Mouse (Mus musculus): Measurements from ENCODE around the gene Kif6.

Gene Kif6

GRCm38 (mm10) chr17:49736364-49736763, 121.4 kb downstream of the Kif6 start:
- DNase-seq (ENCODE audit: inconsistent age in 2 of 2, low spot score in 1 of 2) = no peak

DNA sequence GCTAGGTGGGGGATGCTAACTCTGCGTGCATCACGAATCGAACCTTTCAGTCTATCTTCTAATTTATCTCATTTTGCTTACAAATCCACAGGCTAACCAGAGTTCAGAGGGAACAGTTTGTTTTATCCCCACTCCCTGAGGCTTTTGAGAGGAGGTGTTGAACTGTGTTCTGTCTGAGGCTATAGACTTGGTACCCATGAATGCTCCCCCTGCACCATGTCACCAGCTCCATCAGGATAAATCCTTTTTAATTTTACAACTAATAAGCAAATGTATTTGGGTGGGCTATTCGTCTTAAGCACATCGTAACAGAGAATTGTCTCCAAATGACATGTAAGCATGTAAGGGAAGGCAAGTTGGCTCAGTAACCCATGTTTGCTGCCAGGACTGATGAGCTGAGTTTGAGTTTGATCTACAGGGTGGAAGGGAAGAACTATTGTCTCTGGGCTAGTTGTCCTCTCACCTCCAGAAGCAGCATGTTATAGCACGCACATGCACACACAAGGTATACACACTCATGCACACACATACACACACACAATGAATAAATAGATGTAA, 122.4 kb downstream of the Kif6 start:
- DNase-seq (ENCODE audit: inconsistent age in 2 of 2, low spot score in 1 of 2) = no peak

DNA sequence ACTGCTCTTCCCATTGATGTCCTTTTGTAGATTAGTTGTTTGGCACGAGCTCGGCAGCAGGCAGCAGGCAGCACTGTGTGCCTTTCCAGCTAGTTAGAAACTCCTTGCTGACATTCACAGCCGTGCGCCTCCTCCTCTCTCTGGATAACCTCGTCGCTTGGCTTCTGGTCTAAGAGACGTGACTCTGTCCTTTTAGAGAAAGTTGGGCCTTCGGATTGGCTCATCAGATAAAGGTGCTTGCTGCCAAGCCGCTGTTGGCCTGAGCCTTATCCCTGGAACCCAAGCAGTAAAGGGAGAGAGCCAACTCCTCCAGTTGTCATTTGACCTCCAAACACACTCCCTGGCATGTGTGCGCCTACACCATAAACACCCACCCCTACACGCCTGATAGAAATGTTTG, 123.4 kb downstream of the Kif6 start:
- DNase-seq (ENCODE audit: inconsistent age in 2 of 2, low spot score in 1 of 2) = peak in 1 of 2 experiments; percentile 36

DNA sequence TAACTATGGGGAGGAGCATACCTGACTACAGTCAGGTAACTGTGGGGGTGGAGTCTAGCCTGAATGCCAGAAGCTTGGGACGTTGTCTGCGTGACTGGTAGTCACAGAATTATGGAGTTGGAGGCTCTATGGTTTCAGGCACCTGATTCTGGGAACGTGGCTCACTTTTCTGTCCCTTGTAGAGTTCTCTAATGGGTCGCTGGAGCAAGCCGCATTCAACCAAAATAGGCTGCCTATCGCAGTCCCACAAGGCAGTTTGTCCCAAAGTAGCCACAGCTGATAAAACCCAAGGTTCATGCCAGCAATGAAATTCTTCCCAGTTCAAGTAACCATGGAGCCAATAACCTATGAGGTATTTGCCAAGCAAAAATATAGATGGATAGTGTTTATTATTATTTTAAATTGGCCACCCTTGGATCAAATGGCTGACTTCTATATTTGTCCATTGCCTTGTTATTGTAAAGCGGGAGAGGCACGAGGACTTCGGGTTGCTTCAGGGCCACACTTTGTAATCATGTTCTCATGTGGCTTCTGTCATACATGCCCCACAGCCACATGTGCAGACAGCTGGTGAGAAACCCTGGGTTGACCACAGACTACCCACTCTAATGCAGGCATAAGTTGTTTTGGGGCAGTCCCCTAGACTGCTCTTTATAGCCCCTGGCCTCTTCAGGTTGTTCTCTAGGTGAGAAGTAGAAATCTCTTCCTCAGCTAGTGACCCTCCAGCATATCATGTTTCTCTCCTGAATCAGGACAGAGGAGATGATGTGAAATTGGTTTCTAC, 125.2 kb downstream of the Kif6 start:
- DNase-seq (ENCODE audit: inconsistent age in 2 of 2, low spot score in 1 of 2) = no peak

DNA sequence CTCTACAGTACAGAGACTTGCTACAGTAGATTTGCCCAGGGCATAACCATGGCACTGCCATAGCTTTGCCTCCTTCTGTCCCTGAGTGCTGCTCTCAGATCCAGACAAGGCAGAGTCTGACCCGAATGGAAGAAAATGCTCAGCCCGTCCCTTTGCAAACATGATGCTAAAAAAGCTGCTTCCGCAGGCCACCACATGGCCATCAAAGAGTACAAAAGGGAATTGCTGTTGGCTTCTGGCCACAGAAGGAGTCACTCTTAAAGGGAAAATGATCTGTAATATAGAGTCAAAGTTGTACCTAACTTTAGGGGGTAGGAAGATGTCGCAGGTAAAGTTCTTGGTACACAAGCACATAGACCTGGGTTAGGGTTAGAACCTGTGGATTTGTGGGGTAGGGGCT, 126.2 kb downstream of the Kif6 start:
- DNase-seq (ENCODE audit: inconsistent age in 2 of 2, low spot score in 1 of 2) = no peak

DNA sequence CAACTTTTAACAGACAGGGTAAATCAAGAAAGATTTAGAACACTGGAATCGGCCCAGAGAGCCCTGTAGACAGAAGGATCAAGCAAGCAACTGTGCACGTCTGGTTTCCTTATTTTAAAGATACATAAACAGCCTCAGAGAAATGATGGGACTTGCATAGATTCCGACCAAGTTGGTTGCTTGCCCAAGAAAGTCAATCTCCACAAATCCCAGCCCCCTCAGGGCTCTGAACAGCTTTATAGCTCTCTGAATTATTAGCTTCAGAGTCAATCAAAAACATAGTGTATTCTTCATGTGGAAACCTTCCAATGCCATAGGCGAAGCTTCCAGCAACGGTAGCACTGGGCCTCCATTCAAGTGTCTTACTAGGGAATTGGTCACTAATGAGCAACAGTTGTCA, 127.0 kb downstream of the Kif6 start:
- DNase-seq (ENCODE audit: inconsistent age in 2 of 2, low spot score in 1 of 2) = no peak

DNA sequence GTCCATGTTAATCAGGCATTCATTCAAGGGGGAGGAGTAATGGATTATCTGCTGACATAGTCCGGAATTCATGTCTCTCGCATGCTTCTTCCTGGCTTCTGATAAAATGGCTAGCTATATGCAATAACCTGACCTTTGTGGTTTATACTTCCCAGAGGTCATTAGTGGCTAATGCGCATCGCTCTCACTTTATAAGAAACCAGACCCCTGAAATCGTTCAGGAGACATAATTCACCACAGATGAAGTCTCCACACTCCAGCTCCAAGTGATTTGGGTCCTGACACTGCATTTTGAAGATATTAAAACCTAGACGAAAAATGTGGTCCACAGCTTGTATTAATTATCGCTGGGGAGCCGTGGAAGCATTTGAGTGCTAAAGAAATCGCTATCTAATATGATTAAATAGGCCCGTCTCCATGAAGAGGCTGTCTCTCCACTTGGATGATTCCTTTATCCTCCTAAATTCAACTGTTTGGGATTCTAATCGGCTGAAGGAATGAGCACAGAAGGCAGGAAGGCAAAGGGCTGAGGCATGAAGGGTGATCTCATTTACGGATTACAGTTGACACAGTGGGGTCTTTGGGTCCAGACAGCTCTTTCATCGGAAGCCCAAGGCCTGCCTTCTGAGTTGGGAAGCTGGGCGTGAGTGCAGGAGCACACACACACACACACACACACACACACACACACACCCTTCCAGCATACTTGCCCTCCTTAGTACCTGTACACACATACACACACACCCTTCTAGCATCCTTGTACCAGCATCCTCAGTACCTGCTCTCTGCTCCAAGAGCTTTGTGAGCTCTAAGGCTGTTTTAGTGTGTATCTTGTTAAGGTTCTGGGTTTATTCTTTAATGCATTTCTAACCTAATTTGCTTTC, 128.9 kb downstream of the Kif6 start:
- no peak for DNase-seq (ENCODE audit: inconsistent age in 2 of 2, low spot score in 1 of 2)

DNA sequence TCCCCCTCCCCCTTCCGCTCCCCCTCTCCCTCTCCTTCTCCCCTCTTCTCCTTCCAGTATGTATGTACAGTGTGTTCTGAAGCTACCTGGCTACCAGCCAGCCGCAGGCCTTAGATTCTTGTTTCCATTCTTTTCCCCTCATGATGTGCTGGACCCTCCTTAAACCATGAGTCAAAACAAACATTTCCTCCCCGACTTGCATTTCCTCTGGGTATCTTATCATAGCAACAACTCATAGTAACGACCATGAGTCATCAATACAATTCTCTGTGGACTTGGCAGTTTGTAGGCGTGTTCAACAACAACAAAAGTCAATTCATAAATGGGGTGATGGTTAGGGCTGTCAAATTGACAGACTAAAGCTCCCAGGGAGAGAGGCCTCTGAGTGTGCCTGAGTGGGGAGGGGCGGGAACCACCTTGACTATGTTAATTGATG, 136.0 kb downstream of the Kif6 start:
- no peak for DNase-seq (ENCODE audit: inconsistent age in 2 of 2, low spot score in 1 of 2)

- DNase-seq (ENCODE audit: inconsistent age in 2 of 2, low spot score in 1 of 2) = no peak
Measured at GRCm38 (mm10) chr17:49753874-49754273, 138.9 kb downstream of the Kif6 start.

DNA sequence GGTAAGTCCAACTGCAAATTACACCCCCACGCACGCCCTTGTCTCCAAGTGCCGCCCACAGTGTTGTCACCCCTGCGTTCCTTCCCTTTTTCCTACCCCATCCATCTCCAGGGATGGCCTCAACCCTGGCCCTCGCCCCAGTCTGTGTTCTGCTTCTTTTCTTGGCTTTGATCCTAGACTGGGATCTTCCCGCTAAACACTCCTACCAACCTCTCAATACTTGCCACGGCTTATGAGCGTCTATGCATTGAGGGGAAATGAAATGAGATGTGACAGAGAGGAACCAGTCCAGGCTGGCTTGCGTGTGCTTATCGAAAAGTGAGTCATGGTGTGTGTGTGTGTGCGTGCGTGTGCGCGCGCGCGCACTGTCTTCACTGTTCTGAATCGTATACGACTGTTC, 141.9 kb downstream of the Kif6 start:
- peak in 1 of 2 experiments; percentile 24 for DNase-seq (ENCODE audit: inconsistent age in 2 of 2, low spot score in 1 of 2)

DNA sequence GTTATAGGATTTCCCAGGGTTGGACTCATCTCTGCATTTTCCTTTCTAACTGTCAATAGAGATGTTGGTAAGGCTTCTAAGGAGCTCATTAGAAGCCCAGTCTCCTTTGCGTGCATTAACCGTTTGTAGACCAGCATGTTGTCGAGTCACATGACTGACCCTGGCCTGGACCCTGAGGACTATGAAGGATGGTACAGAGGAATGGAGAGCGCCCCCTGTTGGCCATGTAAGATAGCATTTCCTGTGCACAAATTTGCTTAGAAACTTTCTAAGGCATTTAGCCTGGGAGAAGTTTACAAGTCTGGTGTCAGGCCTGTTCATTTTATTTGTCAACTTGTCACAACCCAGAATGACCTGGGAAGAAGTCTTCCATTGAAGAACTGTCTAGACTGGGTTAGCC, 144.1 kb downstream of the Kif6 start:
- no peak for DNase-seq (ENCODE audit: inconsistent age in 2 of 2, low spot score in 1 of 2)

DNA sequence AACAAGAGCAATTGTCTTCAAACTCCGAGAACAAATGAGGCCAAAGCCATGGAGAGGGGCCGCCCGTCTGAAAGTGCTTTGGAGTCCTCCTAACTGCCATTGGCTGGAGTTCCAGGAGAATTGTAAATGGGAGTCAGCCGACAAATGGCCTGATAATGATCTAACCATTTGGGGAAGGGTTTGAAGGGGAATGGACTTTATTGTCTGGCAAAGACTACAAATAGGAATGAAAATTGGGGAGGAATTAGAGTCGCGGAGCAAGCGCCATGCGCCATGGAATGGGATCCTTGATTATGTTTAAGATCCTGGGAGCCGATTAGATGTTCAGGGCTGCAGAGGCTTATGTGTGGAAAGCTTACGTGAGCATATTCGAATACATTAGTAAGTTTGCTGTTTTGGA, 146.3 kb downstream of the Kif6 start:
- DNase-seq (ENCODE audit: inconsistent age in 2 of 2, low spot score in 1 of 2) = no peak

DNA sequence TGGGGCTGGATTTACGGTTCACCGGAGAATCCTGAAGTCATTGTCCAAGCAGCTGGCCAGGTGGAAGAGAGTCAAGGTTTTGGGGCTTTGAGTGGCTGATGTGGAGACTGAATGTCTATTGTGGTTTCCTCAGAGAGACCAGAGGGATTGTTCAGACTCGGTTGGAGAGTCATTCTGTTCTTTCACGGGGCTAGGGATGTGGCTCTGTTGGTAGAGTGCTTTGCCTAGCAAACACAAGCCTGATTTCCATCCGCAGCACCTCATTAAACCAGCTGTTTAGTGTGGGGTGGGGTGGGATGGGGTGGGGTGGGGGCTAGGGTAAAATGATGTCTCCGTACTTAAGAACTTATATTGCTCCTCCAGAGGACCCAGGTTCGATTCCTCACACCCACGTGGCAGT, 146.9 kb downstream of the Kif6 start:
- no peak for DNase-seq (ENCODE audit: inconsistent age in 2 of 2, low spot score in 1 of 2)

DNA sequence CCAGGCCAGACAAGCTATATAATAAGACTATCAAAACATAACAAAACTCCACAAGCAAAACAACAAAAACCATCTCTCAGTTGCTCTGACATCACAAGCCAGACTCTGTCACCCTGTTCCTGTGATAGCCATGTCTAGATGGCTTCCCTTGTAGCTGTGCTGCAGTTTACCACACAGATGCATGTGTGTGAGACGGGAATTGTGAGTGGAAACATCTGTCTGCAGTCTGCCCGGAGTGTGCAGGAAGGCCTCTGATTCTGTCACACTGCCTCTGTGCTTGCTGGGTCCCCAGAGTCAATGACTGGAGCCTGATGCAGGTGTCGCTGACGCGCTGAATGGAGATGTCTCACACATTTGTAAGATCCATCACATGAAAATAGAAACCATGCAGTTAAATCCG, 150.0 kb downstream of the Kif6 start:
- no peak for DNase-seq (ENCODE audit: inconsistent age in 2 of 2, low spot score in 1 of 2)

- DNase-seq (ENCODE audit: inconsistent age in 2 of 2, low spot score in 1 of 2) = no peak
Measured at GRCm38 (mm10) chr17:49767717-49768370, 152.9 kb downstream of the Kif6 start.

- no peak for DNase-seq (ENCODE audit: inconsistent age in 2 of 2, low spot score in 1 of 2)
Measured at GRCm38 (mm10) chr17:49771703-49772315, 156.9 kb downstream of the Kif6 start.

GRCm38 (mm10) chr17:49777115-49777839, 162.3 kb downstream of the Kif6 start:
- no peak for DNase-seq (ENCODE audit: inconsistent age in 2 of 2, low spot score in 1 of 2)

DNA sequence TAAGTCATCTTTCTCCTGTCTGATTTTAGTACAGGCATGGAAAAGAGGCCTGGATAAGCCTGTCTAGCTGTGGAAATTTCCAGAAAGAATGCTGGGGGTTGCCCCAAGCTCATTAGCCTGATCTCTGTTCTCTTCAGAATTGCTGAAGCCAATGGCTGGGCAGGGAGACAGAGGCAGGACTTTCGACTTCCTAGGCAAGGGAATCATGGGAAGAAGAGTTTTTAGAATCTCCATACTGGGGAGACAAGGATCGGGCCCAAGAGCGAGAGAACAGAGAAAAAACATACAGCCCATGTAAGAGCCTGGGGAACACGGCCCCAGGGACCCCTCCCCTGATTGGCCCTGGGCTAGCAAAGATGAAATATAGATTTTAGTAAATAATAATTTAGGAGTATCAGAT, 164.1 kb downstream of the Kif6 start:
- no peak for DNase-seq (ENCODE audit: inconsistent age in 2 of 2, low spot score in 1 of 2)

DNA sequence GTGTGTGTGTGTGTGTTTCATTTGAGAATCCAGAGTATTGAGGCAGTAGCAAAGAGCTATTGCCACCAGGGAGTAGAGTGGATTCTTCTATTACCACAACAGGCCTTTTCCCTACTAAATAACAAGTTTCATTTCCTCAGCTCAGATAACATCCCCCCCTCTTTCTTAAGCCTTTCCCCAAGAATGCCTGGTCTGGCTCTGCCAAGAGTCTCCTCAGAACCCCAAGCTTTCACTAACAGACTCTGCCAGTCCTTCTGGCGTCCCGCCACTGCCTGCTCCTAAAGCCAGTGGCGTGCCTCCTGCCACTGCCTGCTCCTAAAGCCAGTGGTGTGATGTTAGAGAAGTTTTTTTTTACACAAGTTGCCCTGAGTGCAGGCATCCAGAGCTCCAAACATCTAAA, 164.6 kb downstream of the Kif6 start:
- DNase-seq (ENCODE audit: inconsistent age in 2 of 2, low spot score in 1 of 2) = peak; percentile 6 to 49

- DNase-seq (ENCODE audit: inconsistent age in 2 of 2, low spot score in 1 of 2) = no peak
Measured at GRCm38 (mm10) chr17:49785851-49786250, 170.9 kb downstream of the Kif6 start.
